Mouse (Mus musculus) limb, embryonic 11.5 days (tissue): ENCODE measurements around the gene Tmem79. TPM values are rescaled to one million over a fixed set of nuclear protein-coding genes. Genes with fewer than 3 reads are reported as not detected.
A peak's percentile ranks its signal among the peaks of the same experiment; 100 is the strongest.

ENCODE experiments used
- ATAC-seq: fragments of 200-750 bp; cut with Nextera tagmentation; 2 replicates; pipeline ENCODE4 v1.8.0; 2017; ENCODE audit warnings: low read depth; ENCODE audit not compliant: insufficient number of reproducible peaks, low FRiP score, low TSS enrichment
- DNase-seq: peaks from one replicate; pipeline ENCODE4 v3.0.0-alpha.2; 2015; ENCODE audit warnings: low spot score
- H3K27ac ChIP-seq: fragments of 300-500 bp; sonication (generic); replicated peaks from 2 replicates; pipeline ENCODE4 v1.5.1; 2014; ENCODE audit warnings: low read depth, mild to moderate bottlenecking, low read length
- H3K27me3 ChIP-seq: fragments of 300-500 bp; sonication (generic); 2 replicates; pipeline ENCODE4 v1.6.1; 2014; ENCODE audit warnings: mild to moderate bottlenecking, low read length, mixed read lengths; ENCODE audit not compliant: control insufficient read depth, insufficient read depth
- H3K36me3 ChIP-seq: fragments of 300-500 bp; sonication (generic); 2 replicates; pipeline ENCODE4 v1.6.1; 2014; ENCODE audit warnings: mild to moderate bottlenecking, low read length, moderate library complexity, mixed read lengths; ENCODE audit not compliant: control insufficient read depth, insufficient read depth
- H3K4me1 ChIP-seq: fragments of 300-500 bp; sonication (generic); 2 replicates; pipeline ENCODE4 v1.6.1; 2014; ENCODE audit warnings: low read length, mixed read lengths; ENCODE audit not compliant: control insufficient read depth, insufficient read depth
- H3K4me2 ChIP-seq: fragments of 300-500 bp; sonication (generic); 2 replicates; pipeline ENCODE4 v1.6.1; 2014; ENCODE audit warnings: low read depth, mild to moderate bottlenecking, moderate library complexity; ENCODE audit not compliant: severe bottlenecking
- H3K4me3 ChIP-seq: fragments of 300-500 bp; sonication (generic); 2 replicates; pipeline ENCODE4 v1.5.1; 2014; ENCODE audit warnings: low read depth, low read length
- H3K9ac ChIP-seq: fragments of 300-500 bp; sonication (generic); 2 replicates; pipeline ENCODE4 v1.6.1; 2014; ENCODE audit warnings: mild to moderate bottlenecking, low read length
- H3K9me3 ChIP-seq: fragments of 300-500 bp; sonication (generic); 2 replicates; pipeline ENCODE4 v1.6.1; 2016; ENCODE audit warnings: low read length; ENCODE audit not compliant: control insufficient read depth
- WGBS: fragments of 180-500 bp; shearing (Covaris S2); extraction: QIAGEN DNeasy Blood & Tissue Kit; methylation state at CpG from one replicate; pipeline ENCODE4 v1.1.7; 2014; 5-methylcytosine and 5-hydroxymethylcytosine counted together
- polyA plus RNA-seq: library from polyadenylated mRNA; unstranded; fragments of >200 nt; fragmentation: Nextera tagmentation; extraction: Ambion mirVana; gene quantifications from 2 replicates; pipeline ENCODE4 v1.2.1, GENCODE M21; 2014

The Tmem79 gene
- polyA plus RNA-seq, 1 experiment from 2014 or later, result 1.8 TPM

DNA sequence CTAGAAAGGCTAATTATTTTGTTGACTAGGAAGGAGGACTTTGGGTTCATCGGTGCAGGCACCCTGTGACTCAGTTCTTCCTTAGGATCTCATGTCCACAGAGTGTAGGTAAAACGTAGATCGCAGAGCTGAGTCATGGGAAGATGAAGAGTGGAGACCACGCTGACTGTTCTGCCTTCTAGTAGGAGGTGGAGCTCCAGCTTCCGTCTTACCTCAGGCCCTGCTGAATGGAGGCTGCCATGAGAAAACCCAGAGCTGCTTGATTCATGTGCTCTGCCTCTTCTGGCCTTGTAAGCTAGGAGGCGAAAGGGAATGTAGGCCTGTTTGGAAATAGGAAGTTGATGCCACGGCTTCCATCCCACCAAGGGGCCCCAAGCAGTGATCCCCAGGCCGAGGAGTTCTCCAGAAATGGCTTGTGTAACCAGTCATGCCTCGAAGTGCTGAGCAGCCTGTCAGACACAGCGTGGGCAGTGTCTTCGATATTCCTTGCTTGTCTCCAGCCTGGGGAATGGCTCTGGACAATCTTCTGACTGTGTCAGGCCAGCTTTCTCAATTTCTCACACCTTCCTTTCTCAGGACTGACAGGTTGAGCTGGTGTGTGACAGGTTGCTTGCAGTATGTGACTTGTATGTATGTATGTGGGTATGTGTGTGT, 1.5 kb upstream of the Tmem79 start:
- ATAC-seq, result no peak
- WGBS, result 87% methylated on average over 11 of the region's 11 CpGs
- no peaks in the 10 kb centered on the region for H3K27me3 ChIP-seq
- 0 out of 2 replicates have a peak overlapping the region, but pooled peaks have one; percentile 3 for H3K4me3 ChIP-seq
- no peaks in the 10 kb centered on the region for H3K9me3 ChIP-seq
- peaks cover 2% of the 10 kb centered on the region; the same call in 1 of the 2 replicates for H3K36me3 ChIP-seq
- peak overlapping the region; percentile 10; the same call in 1 of the 2 replicates for H3K4me2 ChIP-seq
- no peak overlapping the region for H3K27ac ChIP-seq
- peaks cover 11% of the 10 kb centered on the region for H3K4me1 ChIP-seq
- DNase-seq, result no peak
- H3K9ac ChIP-seq, result no peak overlapping the region

DNA sequence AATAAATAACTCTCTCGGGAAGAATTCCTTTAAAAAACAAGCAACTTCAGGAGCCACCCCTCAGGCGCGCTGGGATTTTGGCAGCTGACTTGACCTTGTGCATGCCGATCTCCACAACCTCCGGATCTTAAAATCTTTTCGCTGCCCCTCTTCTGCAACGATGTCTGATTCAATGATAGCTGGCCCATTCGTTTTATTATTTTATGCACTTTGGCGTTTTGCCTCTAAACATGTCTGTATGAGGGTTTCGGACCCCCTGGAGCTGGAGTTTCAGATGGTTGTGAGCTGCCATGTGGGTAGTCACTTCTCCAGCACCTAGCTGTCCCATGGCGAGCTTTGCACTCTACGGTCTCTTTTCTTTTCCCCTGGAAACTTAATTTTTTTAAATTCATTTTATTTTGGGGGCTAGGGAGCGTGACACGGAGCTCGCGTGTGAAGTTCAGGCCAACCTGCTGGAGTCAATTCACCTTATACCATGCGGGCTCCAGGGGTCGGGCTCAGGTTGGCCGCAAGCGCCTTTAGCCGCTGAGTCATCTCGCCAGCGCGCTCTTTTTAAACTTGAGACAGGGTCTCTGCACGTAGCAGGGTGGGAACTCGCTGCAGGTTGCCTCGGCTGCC, 403 bp downstream of the Tmem79 start:
- Histone ChIP-seq H3K36me3 (no peaks in the 10 kb centered on the region), H3K27me3 (no peaks in the 10 kb centered on the region), H3K4me2 (peak overlapping the region; percentile 66), H3K4me3 (peak overlapping the region; percentile 79), H3K27ac (peak overlapping the region; percentile 90), H3K9me3 (no peaks in the 10 kb centered on the region), H3K4me1 (peaks cover 11% of the 10 kb centered on the region), H3K9ac (peak overlapping the region; percentile 92)
- ATAC-seq (peak; percentile 45; the same call in 1 of the 2 replicates), DNase-seq (no peak)
- WGBS, result under 1% methylated on average over 27 of the region's 27 CpGs

DNA sequence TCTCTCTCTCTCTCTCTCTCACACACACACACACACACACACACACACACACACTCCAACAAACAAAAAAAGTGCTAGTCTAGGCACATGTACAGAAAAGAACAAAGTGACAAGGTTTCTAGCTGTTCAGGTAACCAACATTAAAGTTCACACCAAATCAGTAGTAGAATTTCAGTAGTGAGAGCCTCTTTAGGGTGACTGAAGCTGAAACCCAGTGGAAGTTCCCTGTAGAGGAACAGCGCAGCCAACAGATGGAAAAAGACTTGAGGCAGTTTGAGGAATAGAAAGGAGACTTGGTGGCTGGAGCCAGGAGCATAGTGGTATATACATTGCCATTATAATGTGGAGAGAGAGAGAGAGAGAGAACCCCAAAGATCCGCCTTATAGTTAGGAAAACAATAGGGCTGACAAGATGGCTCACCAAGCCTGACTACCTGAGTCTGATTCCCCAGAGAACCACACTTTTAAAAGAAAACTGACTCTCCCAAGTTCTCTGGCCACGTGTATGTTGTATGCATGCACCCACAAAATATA, 979 bp downstream of the Tmem79 start:
- Histone ChIP-seq H3K4me3 (peak overlapping the region; percentile 79), H3K27ac (no peak overlapping the region), H3K9ac (peak overlapping the region; percentile 92), H3K36me3 (no peaks in the 10 kb centered on the region), H3K4me1 (peaks cover 11% of the 10 kb centered on the region), H3K4me2 (peak overlapping the region; percentile 66), H3K9me3 (no peaks in the 10 kb centered on the region), H3K27me3 (no peaks in the 10 kb centered on the region)
- 46% methylated on average over 3 of the region's 3 CpGs for WGBS
- no peak for ATAC-seq
- no peak for DNase-seq

DNA sequence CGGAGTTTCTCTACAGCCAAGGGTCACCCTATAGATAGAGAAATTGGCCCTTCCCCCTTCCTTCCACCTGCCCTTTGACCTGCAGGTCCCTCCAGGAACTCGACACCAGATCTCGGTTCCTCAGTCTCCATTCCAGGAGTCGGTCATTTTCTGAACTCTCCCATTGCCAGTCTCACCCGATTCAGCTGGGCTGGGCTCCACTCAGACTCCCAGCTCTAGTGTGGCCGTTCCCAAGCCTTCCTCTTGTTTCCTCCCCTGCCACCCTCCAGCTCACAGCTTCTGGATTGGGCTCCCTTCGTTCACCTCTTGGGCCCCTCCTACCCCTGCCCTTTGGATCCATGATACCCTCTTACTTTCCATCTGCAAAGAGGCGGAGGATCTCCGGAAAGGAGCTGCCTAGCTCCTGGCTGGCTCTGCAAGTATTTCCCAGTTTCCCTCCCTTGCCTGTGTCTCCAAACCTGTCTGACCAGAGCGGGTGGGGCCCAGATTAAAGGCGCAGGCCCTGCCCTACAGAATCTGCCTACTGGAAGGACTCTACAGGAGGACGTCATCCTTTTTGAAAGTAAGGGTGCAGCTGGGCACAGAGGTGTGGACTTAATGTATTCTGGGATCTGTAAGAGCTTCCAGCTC, 1.8 kb downstream of the Tmem79 start:
- H3K9me3 ChIP-seq, result no peaks in the 10 kb centered on the region
- no peaks in the 10 kb centered on the region for H3K27me3 ChIP-seq
- H3K4me1 ChIP-seq, result peaks cover 10% of the 10 kb centered on the region
- DNase-seq (no peak), ATAC-seq (no peak)
- H3K4me3 ChIP-seq, result no peak overlapping the region
- no peaks in the 10 kb centered on the region for H3K36me3 ChIP-seq
- H3K27ac ChIP-seq, result no peak overlapping the region
- 48% methylated on average over 12 of the region's 12 CpGs for WGBS
- no peak overlapping the region for H3K9ac ChIP-seq
- peak overlapping the region; percentile 22; the same call in 1 of the 2 replicates for H3K4me2 ChIP-seq

DNA sequence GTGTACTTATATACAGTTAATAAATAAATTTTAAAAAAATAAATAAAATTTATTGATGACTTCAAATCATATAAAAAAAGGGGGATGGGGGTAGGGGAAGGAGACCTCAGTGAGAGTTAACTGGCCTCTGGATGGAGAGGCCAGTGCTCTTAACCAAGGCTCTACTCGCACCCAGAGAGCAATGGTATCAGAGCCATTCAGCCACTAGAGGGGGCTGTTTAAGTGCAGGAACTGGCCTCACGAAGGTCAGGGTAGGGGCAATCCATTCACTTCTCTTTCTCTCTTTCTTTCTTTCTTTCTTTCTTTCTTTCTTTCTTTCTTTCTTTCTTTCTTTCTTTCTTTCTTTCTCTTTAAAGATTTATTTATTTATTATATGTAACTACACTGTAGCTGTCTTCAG, 4.7 kb downstream of the Tmem79 start:
- H3K9me3 ChIP-seq, result no peaks in the 10 kb centered on the region
- no peak overlapping the region for H3K4me2 ChIP-seq
- WGBS, result 29% methylated on average over 2 of the region's 2 CpGs
- peak; percentile 62 for DNase-seq
- H3K4me1 ChIP-seq, result peaks cover 4% of the 10 kb centered on the region; the same call in 1 of the 2 replicates
- H3K36me3 ChIP-seq, result peaks cover 3% of the 10 kb centered on the region; the same call in 1 of the 2 replicates
- H3K27ac ChIP-seq, result no peak overlapping the region
- no peaks in the 10 kb centered on the region for H3K27me3 ChIP-seq
- H3K9ac ChIP-seq, result no peak overlapping the region
- no peak for ATAC-seq
- no peak overlapping the region for H3K4me3 ChIP-seq

DNA sequence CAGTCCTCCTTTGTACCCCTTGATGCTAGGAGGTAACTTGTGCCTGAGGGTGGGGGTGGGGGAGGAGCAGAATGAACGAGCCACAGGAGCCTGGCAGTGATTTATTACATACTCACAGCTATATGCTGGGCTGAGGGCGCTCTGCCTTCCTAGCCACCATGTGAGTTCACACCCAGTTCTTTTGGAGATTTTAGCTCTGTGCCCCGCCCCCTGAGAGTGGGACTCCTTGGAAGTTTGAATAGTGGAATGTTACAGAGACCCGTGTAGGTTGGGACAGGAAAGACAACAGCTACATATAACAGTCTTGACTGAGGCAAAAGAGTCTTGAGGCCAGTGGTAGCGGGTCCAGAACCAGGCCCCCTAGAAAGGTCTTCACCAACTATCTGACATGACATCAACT, 7.0 kb downstream of the Tmem79 start:
- Histone ChIP-seq H3K4me1 (peaks cover 5% of the 10 kb centered on the region; the same call in 1 of the 2 replicates), H3K27me3 (no peaks in the 10 kb centered on the region), H3K9me3 (no peaks in the 10 kb centered on the region), H3K36me3 (peaks cover 3% of the 10 kb centered on the region; the same call in 1 of the 2 replicates), H3K27ac (no peak overlapping the region), H3K4me3 (no peak overlapping the region), H3K9ac (no peak overlapping the region), H3K4me2 (no peak overlapping the region)
- ATAC-seq, result no peak
- WGBS, result 48% methylated on average over 5 of the region's 5 CpGs
- no peak for DNase-seq

DNA sequence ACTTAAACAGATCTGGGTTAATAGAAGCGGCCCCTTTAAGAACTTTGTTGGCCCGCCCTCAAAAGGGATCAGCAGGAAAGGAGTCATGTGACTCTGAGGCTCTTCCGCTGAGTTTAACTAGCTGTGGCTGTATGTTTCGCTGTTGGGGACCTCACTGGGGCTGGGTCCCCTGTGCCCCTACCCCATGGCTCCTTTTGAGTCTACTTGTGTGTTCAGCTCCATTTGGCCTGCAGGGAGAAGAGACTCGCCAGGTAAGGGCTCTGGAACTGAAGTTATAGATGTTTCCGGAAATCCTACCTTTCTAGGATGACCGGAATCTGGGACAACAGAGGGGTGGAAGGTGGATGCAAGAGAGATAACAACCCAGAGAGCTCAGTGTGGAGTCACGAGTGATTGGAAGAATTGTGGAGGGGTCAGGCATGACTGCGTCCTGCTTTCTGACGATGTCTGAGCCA, 11.0 kb downstream of the Tmem79 start, which contains the start of gene Glmp:
Gene Glmp, plus strand, starts transcription at position 73 of the 455 bp plus-strand sequence.
- Histone ChIP-seq H3K4me1 (peaks cover 5% of the 10 kb centered on the region; the same call in 1 of the 2 replicates), H3K4me3 (peak within 1 kb of the TSS; percentile 77), H3K36me3 (peaks cover 29% of the 10 kb centered on the region), H3K9me3 (no peaks in the 10 kb centered on the region), H3K27ac (no peak within 1 kb of the TSS), H3K9ac (peak within 1 kb of the TSS; percentile 85), H3K27me3 (no peaks in the 10 kb centered on the region), H3K4me2 (peak within 1 kb of the TSS; percentile 67)
- ATAC-seq (no peak), DNase-seq (peak; percentile 65)
- under 1% methylated on average over 10 of the region's 10 CpGs for WGBS

DNA sequence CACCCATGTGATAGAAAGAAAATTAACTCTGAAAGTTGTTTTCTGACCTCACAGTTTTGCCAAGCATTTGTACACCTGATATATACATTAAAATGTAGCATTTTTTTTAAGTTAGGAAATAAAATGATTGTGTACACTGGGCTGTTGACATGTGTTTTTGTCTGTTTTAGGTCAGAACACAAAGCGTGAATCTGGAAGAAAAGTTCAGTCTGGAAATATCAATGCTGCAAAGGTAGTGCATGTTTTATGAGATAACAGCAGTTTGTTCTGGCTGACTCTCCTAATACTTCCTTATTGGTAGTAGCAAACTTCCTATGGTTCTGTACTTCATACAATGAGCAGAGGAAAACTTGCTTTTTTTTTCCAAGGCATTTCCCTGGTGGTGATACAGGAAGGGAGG, 36.8 kb downstream of the Tmem79 start:
- ATAC-seq, result no peak
- H3K36me3 ChIP-seq, result peaks cover 16% of the 10 kb centered on the region; the same call in 1 of the 2 replicates
- 95% methylated on average over 1 of the region's 1 CpGs for WGBS

More for the DNA sequence above, 36.8 kb downstream of the Tmem79 start:
- Histone ChIP-seq H3K27ac (no peak overlapping the region), H3K27me3 (no peaks in the 10 kb centered on the region), H3K9ac (no peak overlapping the region), H3K4me2 (no peak overlapping the region), H3K9me3 (no peaks in the 10 kb centered on the region), H3K4me1 (peaks cover 7% of the 10 kb centered on the region; the same call in 1 of the 2 replicates), H3K4me3 (no peak overlapping the region)
- no peak for DNase-seq
